Mouse (Mus musculus): ENCODE measurements at regions not wholly inside any gene's neighbourhood (a gene's known extent, or its start where the extent isn't known, plus 50 kb on each side); places are given as distances from the start of the nearest gene placed in this dataset.

DNA sequence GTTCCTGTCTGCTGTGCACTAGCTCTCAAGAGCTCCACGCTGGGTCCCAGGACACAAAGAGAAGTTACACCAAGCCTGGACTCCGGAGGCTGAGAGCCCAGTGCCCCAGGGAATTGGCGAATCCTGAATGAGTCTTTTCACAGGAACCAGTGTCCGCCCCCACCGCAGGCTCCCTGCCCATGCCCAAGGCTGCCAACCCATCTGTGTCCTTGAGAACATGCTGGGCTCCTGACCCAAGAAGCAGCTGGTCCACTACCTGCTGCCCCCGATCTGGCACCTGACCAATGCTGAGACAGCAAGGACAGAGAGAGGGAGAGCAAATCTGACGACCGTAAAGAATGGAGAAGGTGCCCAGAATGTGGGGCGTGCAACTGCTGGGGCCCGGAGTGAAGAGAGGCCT is 85.2 kb upstream of the Cplx2 start:
- DNase-seq (ENCODE audit: low spot score in 2 of 2): no peak

DNA sequence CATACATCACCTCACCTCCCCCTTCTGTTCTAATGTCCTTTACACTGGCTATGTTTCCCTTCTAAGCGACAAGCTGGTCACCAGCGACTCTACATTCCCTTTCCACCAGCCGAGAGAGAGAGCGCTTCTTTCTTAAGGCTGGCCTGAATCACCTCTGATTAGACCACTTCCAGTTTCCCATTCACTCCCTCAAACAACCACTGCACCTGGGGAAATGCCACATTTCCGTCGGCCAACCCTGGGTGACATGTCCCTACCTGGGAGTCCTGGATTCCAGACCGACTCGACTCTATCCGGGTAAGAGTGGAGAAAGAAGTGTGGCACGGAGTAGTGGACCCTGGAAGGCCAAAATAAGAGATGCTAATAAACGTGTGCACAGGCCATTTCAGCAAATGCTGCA is 84.5 kb upstream of the Cplx2 start:
- no peak for DNase-seq (ENCODE audit: low spot score in 2 of 2)

DNA sequence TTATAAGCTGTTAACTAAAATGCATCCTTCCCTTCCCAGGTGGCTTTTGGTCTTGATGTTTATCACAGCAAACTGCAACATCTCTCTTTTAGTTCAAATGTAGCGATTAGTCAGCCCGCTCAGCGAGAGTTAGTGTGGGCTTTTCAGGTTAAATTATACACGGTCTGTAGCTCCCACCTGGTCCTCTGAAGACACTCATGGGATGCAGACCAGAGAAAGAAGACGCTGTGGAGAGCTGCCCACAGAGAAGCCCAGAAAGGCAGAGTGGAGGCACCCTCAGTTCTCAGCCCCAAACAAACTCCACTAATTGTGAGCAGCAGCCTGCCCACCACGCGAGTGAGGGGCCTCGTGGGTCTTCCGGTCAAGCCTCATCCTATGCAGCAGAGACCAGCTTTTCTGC is 81.1 kb upstream of the Cplx2 start:
- DNase-seq (ENCODE audit: low spot score in 2 of 2): no peak

DNA sequence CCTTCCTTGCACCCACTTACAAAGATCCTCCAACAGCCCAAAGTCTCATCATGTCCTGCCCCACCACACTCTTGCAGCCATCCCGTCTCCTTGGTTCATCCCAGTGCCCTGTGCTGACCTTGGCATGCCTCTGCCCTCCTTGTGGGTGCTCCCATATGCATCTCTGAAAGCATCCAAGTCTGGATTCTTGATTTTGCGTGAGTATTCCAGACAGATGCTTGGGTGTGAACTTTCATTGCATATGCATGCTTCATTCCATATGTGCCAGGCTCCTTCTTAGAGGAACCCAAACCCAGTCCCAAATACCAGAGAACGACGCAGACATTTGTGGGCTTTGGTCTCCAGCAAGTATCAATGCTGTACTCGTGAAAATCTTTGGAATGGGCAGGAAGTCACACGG is 78.8 kb upstream of the Cplx2 start:
- no peak for DNase-seq (ENCODE audit: low spot score in 2 of 2)

DNA sequence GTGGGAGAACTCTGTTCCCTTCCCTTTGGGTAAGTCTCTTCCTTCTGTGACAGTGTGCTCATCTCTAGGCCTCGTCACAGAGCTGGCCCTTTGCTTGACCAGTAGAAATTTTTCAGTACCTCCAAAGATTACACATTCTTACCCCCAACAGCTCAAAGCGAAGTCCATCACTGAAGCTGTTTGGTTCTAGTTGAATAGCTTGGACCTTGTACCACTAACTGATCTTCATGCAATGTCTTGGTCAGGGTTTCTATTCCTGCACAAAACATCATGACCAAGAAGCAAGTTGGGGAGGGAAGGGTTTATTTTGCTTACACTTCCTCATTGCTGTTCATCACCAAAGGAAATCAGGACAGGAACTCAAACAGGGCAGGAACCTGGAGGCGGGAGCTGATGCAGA is 78.1 kb upstream of the Cplx2 start:
- DNase-seq (ENCODE audit: low spot score in 2 of 2): no peak

DNA sequence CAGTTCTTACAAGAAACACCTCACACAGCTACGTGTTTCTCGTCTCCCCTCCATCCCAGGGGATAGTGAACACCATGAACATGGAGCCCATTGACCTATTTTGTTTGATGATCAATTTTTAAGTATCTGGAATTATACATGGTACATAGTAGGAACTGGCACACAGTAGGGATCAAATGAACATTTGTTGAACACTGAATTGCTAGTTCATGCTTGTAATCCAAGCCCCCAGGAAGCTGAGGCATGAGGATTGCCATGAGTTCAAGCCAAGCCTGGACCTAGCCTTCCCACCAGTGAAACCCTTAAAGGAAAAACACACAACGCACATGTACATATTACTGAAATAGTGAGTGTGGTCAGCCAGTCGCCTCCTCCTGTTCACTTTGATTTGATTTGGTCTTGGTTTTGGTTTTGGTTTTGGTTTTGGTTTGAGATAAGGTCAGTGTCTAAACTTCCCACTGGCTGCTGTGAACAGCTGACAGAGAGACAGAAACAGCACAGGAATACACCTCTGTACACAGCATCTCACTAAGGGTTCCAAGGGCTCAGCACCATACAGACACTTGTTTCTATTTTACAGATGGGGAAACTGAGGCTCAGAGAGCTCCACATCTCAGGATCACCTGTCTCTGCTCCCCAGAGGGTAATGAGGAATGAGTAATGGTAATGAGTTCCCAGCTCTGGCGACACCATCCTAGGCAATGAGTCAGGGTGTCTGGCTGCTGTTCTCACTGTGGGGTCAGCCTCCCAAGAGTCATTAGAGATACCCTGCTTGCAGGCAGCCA is 75.5 kb upstream of the Cplx2 start:
- DNase-seq (ENCODE audit: low spot score in 2 of 2): no peak

DNA sequence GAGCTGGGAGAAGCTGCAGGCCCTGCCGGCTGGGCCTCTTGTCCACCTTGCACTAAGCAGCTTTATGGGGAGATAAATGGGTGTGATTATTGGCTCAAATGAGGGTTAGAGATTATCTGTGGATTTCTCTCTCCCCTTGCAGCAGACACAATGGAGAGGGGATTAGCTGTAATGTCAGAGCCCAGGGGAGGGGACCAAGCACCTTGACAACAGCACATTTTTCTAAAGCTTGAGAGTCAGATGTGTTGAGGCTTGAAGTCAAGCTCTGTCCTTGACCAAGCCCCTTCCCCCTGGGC is 74.9 kb upstream of the Cplx2 start:
- no peak for DNase-seq (ENCODE audit: low spot score in 2 of 2)

DNA sequence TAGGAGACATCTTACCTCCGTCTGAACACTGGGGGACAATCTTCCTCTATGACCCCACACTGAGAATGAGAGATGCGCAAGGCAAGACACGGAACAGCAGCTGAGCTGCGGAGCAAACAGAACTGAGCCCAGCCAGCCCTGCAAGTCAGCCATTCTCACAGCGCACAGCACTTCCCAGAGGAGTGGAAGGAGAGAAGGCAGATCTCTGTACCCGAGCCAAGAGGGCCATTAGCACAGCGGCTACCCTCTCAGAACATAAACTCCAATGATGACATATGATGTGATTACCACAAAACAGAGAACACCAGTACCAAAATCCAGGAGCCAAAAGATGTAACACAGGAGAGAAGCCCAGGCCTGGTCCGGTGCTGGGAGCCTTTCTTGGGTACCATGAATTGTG is 72.3 kb upstream of the Cplx2 start:
- no peak for DNase-seq (ENCODE audit: low spot score in 2 of 2)

DNA sequence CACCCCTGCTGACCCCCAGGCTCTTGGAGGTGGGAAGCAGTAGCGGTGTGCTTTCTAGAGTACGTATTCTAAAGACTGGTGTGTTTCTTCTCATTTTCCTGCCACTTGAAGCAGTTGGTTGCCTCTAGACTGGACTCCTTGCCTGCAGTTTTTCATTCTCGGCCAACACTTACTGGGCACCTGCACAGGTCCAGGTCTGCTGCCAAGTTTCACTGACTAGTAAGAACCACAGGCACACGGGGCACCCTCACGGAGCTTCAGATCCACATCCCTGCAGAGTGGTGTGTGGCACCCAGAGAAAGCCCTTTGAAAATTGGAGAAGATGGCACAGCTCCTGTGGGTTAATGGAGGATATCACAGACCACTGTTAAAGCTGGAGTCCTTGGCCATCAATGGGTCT is 71.9 kb upstream of the Cplx2 start:
- DNase-seq (ENCODE audit: low spot score in 2 of 2): no peak

DNA sequence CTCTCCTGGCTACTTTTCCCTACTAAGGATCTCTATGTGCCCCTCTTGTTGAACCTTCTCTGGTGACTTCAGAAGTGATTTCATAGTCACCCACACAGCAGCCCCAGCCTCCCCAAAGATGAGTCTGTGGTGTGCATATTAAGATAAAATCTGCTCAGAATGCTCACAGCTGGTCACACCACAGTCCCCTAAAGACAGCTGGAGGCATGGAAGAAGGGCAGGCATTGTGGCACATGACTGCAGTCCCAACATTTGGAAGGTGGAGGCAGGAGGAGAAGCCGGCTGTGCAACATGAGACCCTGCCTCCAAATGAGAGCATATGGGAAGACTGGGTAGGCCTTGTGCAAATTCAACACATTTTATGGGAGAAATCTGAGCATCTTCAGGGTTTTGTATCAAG is 70.0 kb upstream of the Cplx2 start:
- DNase-seq (ENCODE audit: low spot score in 2 of 2): no peak

DNA sequence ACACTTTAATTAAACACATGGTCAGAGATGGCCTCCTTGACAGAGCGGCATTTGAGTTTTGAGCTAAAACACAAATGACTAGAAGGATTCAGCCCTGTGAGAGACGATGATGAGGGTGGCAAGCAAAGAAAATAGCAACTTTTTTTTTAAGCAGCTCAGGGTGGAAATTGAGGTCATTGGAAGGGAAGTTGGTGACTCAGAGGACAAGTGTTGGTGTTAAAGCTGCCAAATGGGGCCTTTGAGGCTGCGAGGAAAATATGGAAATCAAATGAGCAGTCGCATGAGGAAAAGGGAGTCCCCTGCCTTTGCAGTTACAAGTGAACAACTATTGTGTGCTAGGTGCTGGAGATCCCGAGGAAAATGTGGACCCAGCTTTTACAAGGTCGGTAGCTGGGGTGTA is 69.5 kb upstream of the Cplx2 start:
- DNase-seq (ENCODE audit: low spot score in 2 of 2): no peak

DNA sequence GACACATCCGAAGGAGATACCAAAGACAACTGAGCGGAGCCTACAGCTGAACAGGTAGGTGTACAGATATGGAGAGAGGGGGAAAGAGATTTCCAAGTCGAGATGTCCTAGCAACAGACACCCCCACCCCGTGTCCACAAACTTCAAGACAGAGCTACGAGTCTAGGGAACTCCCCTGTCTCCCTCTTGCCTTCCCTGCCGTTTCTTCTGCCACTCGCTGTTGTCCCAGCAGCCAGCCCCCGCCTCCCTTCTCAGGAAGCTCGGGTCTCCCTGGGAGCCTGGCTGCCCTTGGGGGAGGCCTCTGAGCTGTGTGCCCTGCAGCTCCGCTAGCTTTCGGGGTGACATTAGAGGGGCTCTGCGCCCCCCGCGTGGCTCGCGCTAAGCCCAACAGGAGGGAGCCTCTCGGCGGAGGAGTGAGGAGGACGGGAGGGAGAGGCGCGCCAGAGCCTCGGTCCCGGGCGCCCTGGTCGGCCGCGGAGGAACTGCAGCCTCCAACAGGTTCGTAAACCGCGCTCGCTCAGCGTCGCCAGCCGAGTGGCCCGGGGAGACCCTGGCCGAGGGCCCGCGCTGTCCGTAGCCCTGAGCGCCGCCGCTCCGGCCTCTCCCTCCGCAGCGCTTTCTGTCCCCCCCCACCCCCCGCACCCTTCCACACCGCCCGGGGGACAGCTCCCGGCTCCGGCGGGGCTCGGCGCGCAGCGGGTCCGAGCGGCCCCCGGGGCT is 68.6 kb upstream of the Cplx2 start:
- peak in 1 of 2 experiments; percentile 10 for DNase-seq (ENCODE audit: low spot score in 2 of 2)

DNA sequence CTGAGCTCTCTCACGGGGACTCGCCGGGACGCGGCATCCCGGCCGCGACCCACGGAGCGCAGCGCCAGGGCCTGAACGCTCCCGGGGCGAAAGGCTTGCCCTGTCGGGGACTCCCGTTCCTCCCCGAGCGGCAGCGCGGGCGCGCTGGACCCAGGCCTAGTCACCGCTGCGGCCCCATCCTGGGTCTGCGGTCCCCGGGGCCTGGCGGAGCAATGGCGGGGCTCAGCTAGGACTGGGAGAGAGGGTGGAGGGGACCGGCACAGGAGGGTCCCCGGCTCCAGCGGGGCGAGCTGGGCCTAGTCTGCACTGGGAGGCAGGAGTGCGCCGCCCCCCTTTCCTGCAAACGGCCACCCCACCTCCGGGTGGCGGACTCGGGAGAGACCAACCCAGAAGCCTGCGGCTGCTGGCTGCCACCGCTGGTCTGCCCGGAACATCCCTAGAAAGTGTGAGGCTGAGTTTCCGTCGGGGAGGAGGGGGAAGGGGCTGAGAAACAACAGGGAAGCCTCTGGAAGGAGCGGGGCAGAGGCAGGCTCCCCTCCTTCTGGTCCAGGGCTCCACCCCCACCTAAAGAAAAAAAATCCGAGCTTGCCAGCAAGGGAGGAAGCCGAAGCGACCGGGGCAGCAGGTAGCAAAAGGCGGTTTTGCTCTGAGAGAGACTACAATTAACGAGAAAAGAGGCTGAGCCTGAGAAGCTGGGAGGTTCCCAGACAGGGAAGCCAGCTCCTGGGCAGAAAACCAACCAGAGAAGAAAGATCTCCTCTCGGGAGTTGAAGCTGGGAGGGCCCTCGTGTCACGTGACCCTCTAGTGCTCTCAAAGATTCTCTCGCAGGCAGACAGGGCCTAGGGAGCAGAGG is 67.9 kb upstream of the Cplx2 start:
- DNase-seq (ENCODE audit: low spot score in 2 of 2): peak in 1 of 2 experiments; percentile 11

DNA sequence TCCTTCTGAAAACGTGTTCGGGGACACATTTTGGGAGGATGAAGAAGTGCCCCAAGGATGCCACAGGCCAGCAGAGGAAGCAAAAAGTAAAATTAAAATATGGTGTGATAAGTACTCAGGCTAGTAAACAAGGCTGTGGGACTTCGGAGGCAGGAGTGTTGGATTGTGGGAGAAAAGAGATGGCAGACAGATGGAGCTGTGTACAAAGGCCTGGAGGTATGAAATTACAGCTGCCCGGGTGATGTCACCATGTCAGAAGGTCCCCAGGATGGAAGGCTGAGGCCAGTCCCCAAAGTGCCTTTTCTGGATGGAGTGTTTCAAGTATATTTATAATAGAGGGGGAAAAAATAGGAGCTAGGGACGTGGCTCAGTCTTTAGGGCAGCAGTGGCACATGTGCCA is 66.9 kb upstream of the Cplx2 start:
- no peak for DNase-seq (ENCODE audit: low spot score in 2 of 2)

DNA sequence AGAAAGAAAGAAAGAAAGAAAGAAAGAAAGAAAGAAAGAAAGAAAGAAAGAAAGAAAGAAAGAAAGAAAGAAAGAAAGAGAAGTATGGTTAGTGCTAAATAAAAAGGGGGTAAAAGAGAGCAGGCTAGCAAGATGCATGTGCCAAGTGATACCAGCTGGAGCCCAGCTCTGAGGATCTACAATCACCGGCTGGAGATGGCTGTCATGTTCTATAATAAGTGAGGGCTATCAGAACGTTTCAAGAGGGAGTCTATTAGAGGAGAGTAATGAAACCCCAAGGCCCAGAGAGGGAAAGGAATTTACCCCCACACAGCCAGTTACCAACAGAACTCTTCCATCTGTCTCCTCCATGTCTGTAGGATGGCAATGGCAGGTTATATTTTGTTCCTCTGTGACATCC is 62.6 kb upstream of the Cplx2 start:
- DNase-seq (ENCODE audit: low spot score in 2 of 2): no peak

DNA sequence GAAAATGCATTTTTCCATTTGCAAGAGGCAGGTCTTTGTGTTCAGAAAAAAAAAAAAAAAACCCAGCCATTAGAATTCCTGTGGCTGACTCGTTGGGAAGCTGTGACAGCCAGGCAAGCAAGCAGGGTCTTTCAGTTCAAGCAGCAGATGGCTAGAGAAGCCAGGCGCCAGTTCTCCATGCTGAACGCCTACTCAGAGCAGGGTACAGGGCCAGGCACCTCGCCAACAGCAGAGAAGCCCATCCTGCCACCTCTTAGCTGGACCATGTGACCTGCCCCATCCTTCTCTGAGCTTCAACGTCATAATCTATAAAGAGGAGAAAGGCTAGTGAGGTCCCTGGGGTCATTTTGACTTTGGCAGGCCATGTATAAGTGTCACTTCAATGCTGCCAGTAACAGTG is 61.8 kb upstream of the Cplx2 start:
- DNase-seq (ENCODE audit: low spot score in 2 of 2): no peak

DNA sequence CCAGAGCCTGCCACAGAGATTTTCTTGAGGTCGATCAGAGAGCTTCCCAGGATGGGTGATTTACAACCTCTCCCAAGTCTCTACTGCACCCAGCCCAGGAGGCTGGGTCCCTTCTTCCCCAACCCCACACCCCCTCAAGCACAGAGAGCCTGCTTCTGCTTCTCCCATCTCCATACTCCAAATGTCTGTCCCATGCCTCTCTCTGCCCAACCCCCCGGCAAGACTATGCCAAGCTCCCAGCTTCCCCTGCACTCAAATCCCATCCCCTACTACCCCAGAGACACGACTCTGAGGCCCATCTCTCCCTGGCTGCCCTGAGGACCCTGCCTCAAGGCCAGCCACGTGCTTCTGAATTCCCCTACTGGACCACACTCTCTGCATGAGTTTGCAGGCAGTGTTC is 61.0 kb upstream of the Cplx2 start:
- no peak for DNase-seq (ENCODE audit: low spot score in 2 of 2)

DNA sequence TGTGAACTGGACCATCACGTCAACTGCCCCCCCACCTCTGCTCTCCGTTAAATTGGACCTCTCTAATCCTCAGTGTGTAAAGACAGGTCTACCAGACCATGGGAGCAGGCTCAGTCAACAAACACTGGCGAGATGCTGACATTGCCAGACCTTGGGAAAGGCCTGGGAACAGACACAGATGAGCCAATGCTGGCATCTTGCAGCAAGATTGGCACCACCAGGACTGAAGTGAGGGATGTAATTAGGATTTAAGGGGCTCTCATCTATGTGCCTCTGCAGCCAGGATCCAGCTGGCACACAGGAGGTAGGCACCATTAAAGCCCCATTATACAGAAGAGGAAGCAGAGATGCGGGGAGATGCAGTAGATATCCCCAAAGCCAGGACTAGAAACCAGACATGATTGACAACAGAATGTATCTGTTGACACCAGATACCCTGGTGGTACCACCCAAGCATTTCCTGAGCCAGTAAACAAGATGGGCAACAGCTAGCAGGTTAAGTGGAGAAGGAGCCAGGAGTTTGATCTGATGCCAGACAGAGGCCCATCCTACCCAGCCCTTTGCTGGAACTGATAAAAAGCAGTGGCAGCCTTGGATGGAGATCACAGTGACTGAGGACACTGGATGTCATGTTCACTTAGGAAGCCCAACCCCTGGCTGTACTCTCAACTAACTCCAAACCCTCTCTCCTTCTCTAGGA is 59.7 kb upstream of the Cplx2 start:
- no peak for DNase-seq (ENCODE audit: low spot score in 2 of 2)

DNA sequence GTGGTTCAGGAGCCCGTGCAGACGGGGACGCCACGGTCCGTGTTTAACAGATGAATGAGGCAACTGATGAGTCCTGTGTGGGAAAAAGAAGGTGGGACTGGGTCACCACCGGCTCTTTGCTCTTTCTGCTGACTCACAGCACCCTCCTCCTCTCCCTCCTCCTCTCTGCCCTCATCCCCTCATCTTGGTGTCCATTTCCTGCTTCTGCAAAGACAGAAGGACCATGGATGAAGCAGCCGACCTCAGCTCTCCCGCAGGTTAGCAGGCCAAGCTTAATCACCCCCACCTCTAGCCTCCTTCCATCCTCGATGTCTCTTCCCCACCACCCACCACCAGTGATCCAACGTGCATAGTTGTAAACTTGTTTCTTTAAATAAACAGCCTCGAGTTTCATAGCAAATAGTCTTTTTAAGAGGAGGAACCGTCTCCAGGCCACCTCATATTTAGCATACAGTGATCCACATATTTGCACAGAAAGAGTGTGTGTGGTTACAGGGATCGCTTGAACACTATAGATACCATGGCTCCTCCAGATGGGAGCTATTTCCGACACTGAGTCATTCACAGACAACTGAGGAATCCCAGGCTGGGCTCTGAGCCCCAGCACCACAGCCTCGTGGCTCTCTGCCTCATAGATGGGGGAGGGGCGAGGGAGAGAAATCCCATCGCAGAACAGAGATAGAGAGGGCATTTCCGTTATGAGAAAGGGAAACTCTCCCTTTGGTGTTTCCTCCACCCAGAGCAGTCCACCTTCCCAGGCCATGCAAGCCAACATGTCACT is 58.6 kb upstream of the Cplx2 start:
- no peak for DNase-seq (ENCODE audit: low spot score in 2 of 2)

DNA sequence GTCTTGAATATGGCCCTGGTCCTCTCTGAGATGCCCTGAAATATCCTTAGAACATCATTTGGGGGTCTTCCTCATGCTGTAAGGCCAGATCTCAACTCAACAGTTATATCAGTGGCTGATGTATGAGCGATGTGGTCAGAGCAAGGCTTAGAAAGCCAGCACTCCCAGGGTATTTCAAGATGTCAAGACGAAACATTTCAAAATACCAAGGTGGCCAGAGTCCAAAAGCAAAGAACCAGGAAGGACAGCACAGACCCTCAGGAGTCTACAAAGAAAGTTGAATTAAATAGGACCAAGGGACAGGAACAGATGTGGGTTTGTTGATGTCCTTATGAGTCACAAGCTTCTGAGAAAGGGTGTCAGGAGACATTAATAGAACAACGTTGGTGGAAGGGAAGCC is 55.8 kb upstream of the Cplx2 start:
- no peak for DNase-seq (ENCODE audit: low spot score in 2 of 2)

DNA sequence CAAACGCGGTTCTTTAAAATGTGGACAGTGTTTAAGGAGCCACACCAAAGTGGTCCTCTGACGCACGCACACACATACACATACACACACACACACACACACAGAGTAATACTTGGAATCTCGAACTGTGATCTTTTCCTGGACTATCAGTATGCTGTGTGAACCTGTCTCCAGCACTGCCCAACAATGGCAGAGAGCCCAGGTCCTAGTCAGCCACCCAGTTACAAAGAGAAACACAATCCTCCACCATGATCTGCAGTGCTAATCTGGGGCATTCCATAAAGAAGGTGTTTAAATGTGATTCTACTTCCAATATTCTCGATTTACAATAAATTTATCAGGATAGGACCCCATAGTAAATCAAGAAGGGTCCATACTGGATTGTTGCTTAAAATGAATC is 54.2 kb upstream of the Cplx2 start:
- no peak for DNase-seq (ENCODE audit: low spot score in 2 of 2)

DNA sequence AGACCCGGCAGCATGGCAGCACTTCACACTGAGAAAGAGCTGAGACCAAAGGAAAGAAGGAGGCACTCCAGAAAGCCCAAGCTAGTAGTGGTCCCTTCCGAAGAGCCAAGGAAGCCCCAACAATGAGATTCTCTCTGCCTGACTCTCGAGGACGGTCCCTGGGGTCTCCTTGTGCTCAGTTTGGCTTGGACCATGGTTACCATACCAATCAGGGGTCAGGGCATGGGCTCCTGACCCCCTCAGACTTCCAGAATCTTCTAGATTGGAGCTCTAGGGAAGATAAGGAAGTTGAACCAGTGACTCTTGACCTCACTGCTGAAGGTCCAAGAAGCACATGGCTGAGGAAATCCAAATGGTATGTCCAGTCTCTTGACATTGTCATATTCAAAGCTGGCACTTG is 53.0 kb upstream of the Cplx2 start:
- no peak for DNase-seq (ENCODE audit: low spot score in 2 of 2)

All from thymus, postnatal 10 days (tissue).